Mouse (Mus musculus): ENCODE results near the gene Krtap3-2. TPM values are rescaled to one million over a fixed set of nuclear protein-coding genes. Genes with fewer than 3 reads are reported as not detected.

Gene Krtap3-2
- not detected for polyA plus RNA-seq (2014; fragmentation: Illumina TruSeq; extraction: RNeasy Lipid Tissue Mini Kit (QIAGEN cat#74804); ENCODE audit: low read depth, low replicate concordance)

DNA sequence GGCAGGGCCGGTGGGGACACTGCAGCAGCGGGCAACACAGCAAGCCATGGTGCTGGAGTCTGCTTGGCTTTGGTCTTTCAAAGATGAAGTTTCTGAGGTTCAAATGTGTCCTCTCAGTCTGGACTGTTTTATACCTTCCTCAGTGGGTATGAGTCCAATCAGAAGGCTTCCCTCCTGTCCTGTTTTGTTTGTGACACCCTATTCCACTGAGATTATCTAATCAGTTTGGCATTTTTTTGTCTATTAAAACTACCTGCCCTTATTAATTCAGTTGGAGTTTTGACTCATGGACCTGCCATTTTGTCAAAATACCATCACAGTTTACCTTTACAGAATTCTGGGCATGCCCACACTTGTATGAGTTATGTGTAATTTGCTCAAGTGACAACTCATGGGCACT, at the start of gene Krtap3-2:
TSS of gene Krtap3-2 (minus strand) at position 101 of the 400 bp plus-strand sequence.

DNA sequence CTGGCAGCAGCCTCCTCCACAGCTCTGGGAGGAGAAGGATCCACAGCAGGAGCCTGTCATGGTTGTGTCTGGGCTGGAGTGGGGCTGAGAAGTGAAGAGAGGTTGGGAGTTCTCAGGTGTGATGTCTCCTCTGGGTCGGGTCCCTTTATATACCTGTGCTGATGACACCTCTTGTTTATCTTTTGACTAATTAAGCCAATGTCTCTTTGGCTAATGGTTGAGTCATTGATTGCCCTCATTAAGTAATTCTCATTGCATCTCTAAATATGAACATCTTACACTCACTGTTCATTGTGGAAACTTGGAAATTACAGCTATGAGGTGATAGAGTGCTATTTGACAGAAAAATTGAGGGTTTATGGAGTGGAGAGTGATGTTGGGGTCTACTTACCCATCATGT, 46.6 kb upstream of the Krtap3-2 start, which contains the start of gene Gm11938:
TSS of gene Gm11938 (minus strand) at position 101 of the 400 bp plus-strand sequence.

DNA sequence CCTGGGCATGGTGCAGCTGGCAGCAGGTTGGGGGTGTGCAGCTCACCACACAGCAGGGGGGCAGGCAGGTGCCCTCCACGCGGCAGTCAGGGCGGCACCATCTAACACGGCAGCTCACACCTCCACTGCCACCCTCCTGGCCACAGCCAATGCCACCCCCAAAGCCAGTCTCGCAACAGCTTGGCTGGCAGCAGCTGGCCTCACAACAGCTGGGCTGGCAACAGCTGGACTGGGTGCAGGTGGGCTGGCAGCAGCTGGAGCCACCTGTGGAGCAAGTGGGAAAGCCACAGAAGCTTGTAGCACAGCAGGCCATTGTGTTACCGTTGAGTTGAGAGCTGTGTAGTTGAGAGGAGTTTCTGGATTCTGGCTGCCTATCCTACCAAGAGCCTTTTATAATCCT, 41.1 kb upstream of the Krtap3-2 start, which contains the start of gene Krtap9-3:
TSS of gene Krtap9-3 (minus strand) at position 364 of the 400 bp plus-strand sequence.

GRCm38 (mm10) chr11:99590981-99591380, 34.3 kb upstream of the Krtap3-2 start, which contains the start of gene Krtap1-3:
TSS of gene Krtap1-3 (minus strand) at chr11:99591339.

GRCm38 (mm10) chr11:99583245-99583704, 26.6 kb upstream of the Krtap3-2 start, which contains the start of gene Krtap1-4:
TSS of gene Krtap1-4 (minus strand) at chr11:99583654.

GRCm38 (mm10) chr11:99580636-99581035, 24.0 kb upstream of the Krtap3-2 start, which contains the start of gene Krtap1-5:
TSS of gene Krtap1-5 (minus strand) at chr11:99581016.

DNA sequence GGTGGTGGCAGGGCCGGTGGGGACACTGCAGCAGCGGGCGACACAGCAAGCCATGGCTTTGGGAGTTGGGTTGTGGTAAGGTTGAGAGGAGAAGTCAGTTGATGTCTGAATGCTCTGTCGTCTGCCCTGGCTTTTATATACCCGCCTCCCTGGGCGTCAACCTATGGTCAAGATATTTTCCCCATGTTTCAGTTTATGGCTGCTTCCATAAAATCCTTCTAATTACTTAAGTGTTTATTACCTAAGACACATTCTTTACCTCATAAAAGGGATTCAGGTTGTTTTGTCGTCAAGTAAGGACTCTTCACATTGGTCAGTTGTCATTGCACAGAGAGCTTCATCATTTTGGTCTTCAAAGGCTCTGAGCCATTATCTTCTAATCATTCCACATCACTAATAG, 9.9 kb upstream of the Krtap3-2 start, which contains the start of gene Krtap3-1:
TSS of gene Krtap3-1 (minus strand) at position 101 of the 400 bp plus-strand sequence.

DNA sequence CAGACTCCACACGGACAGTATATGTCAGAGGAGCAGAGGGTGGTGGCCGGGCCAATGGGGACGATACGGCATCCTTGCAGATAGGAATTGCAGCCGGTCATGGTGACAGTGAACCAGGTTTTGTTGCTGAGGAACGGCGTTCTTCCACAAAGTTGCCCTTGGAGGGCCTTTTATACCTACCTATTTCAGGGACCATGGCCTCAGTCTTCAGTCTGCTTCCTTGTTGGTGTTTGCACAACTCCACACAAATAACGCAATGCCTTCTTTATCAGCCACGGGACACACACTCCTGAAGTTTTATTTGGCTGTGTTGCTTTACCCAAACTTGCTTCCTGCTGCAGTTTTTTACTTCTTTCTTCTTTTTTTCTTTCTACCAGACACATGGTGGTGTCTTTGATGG, 2.7 kb upstream of the Krtap3-2 start, which contains the start of gene Gm11939:
TSS of gene Gm11939 (minus strand) at position 101 of the 400 bp plus-strand sequence.

GRCm38 (mm10) chr11:99550765-99551164, 5.9 kb downstream of the Krtap3-2 start, which contains the start of gene Krtap3-3:
TSS of gene Krtap3-3 (minus strand) at chr11:99550865.

GRCm38 (mm10) chr11:99521288-99521860, 35.3 kb downstream of the Krtap3-2 start, which contains the start of gene Krt39:
TSS of gene Krt39 (minus strand) at chr11:99521338.

Other genes starting within 250 kb of the Krtap3-2 start
- not detected for gene Krt25, start 233.9 kb downstream of the Krtap3-2 start, polyA plus RNA-seq (2014; fragmentation: Illumina TruSeq; extraction: RNeasy Lipid Tissue Mini Kit (QIAGEN cat#74804); ENCODE audit: low read depth, low replicate concordance)
- gene Krt26, start 218.9 kb downstream of the Krtap3-2 start, polyA plus RNA-seq (2014; fragmentation: Illumina TruSeq; extraction: RNeasy Lipid Tissue Mini Kit (QIAGEN cat#74804); ENCODE audit: low read depth, low replicate concordance) = not detected
- not detected for gene Krt27, start 205.7 kb downstream of the Krtap3-2 start, polyA plus RNA-seq (2014; fragmentation: Illumina TruSeq; extraction: RNeasy Lipid Tissue Mini Kit (QIAGEN cat#74804); ENCODE audit: low read depth, low replicate concordance)
- gene Krt28, start 181.9 kb downstream of the Krtap3-2 start, polyA plus RNA-seq (2014; fragmentation: Illumina TruSeq; extraction: RNeasy Lipid Tissue Mini Kit (QIAGEN cat#74804); ENCODE audit: low read depth, low replicate concordance) = not detected
- gene Krt10, start 167.5 kb downstream of the Krtap3-2 start, polyA plus RNA-seq (2014; fragmentation: Illumina TruSeq; extraction: RNeasy Lipid Tissue Mini Kit (QIAGEN cat#74804); ENCODE audit: low read depth, low replicate concordance) = 14.8 TPM
- not detected for gene Krt12, start 134.6 kb downstream of the Krtap3-2 start, polyA plus RNA-seq (2014; fragmentation: Illumina TruSeq; extraction: RNeasy Lipid Tissue Mini Kit (QIAGEN cat#74804); ENCODE audit: low read depth, low replicate concordance)
- not detected for gene Krt20, start 118.7 kb downstream of the Krtap3-2 start, polyA plus RNA-seq (2014; fragmentation: Illumina TruSeq; extraction: RNeasy Lipid Tissue Mini Kit (QIAGEN cat#74804); ENCODE audit: low read depth, low replicate concordance)
- not detected for gene Krt23, start 63.7 kb downstream of the Krtap3-2 start, polyA plus RNA-seq (2014; fragmentation: Illumina TruSeq; extraction: RNeasy Lipid Tissue Mini Kit (QIAGEN cat#74804); ENCODE audit: low read depth, low replicate concordance)
- gene Krt39, start 35.5 kb downstream of the Krtap3-2 start, polyA plus RNA-seq (2014; fragmentation: Illumina TruSeq; extraction: RNeasy Lipid Tissue Mini Kit (QIAGEN cat#74804); ENCODE audit: low read depth, low replicate concordance) = not detected
- gene Krt40, start 13.7 kb downstream of the Krtap3-2 start, polyA plus RNA-seq (2014; fragmentation: Illumina TruSeq; extraction: RNeasy Lipid Tissue Mini Kit (QIAGEN cat#74804); ENCODE audit: low read depth, low replicate concordance) = not detected
- not detected for gene Krtap3-3, start 6.0 kb downstream of the Krtap3-2 start, polyA plus RNA-seq (2014; fragmentation: Illumina TruSeq; extraction: RNeasy Lipid Tissue Mini Kit (QIAGEN cat#74804); ENCODE audit: low read depth, low replicate concordance)
- not detected for gene Gm11939, start 2.6 kb upstream of the Krtap3-2 start, polyA plus RNA-seq (2014; fragmentation: Illumina TruSeq; extraction: RNeasy Lipid Tissue Mini Kit (QIAGEN cat#74804); ENCODE audit: low read depth, low replicate concordance)
- gene Krtap3-1, start 9.8 kb upstream of the Krtap3-2 start, polyA plus RNA-seq (2014; fragmentation: Illumina TruSeq; extraction: RNeasy Lipid Tissue Mini Kit (QIAGEN cat#74804); ENCODE audit: low read depth, low replicate concordance) = not detected
- gene Krtap1-5, start 24.2 kb upstream of the Krtap3-2 start, polyA plus RNA-seq (2014; fragmentation: Illumina TruSeq; extraction: RNeasy Lipid Tissue Mini Kit (QIAGEN cat#74804); ENCODE audit: low read depth, low replicate concordance) = not detected
- gene Krtap1-4, start 26.8 kb upstream of the Krtap3-2 start, polyA plus RNA-seq (2014; fragmentation: Illumina TruSeq; extraction: RNeasy Lipid Tissue Mini Kit (QIAGEN cat#74804); ENCODE audit: low read depth, low replicate concordance) = not detected
- not detected for gene Krtap1-3, start 34.5 kb upstream of the Krtap3-2 start, polyA plus RNA-seq (2014; fragmentation: Illumina TruSeq; extraction: RNeasy Lipid Tissue Mini Kit (QIAGEN cat#74804); ENCODE audit: low read depth, low replicate concordance)
- not detected for gene Krtap9-3, start 41.3 kb upstream of the Krtap3-2 start, polyA plus RNA-seq (2014; fragmentation: Illumina TruSeq; extraction: RNeasy Lipid Tissue Mini Kit (QIAGEN cat#74804); ENCODE audit: low read depth, low replicate concordance)
- gene Gm11938, start 46.5 kb upstream of the Krtap3-2 start, polyA plus RNA-seq (2014; fragmentation: Illumina TruSeq; extraction: RNeasy Lipid Tissue Mini Kit (QIAGEN cat#74804); ENCODE audit: low read depth, low replicate concordance) = not detected
- gene Gm11937, start 53.3 kb upstream of the Krtap3-2 start, polyA plus RNA-seq (2014; fragmentation: Illumina TruSeq; extraction: RNeasy Lipid Tissue Mini Kit (QIAGEN cat#74804); ENCODE audit: low read depth, low replicate concordance) = not detected
- not detected for gene Krtap2-4, start 58.0 kb upstream of the Krtap3-2 start, polyA plus RNA-seq (2014; fragmentation: Illumina TruSeq; extraction: RNeasy Lipid Tissue Mini Kit (QIAGEN cat#74804); ENCODE audit: low read depth, low replicate concordance)
- not detected for gene Gm11562, start 63.6 kb upstream of the Krtap3-2 start, polyA plus RNA-seq (2014; fragmentation: Illumina TruSeq; extraction: RNeasy Lipid Tissue Mini Kit (QIAGEN cat#74804); ENCODE audit: low read depth, low replicate concordance)
- gene Krtap4-1, start 71.4 kb upstream of the Krtap3-2 start, polyA plus RNA-seq (2014; fragmentation: Illumina TruSeq; extraction: RNeasy Lipid Tissue Mini Kit (QIAGEN cat#74804); ENCODE audit: low read depth, low replicate concordance) = not detected
- not detected for gene Krtap4-2, start 78.2 kb upstream of the Krtap3-2 start, polyA plus RNA-seq (2014; fragmentation: Illumina TruSeq; extraction: RNeasy Lipid Tissue Mini Kit (QIAGEN cat#74804); ENCODE audit: low read depth, low replicate concordance)
- not detected for gene Krtap4-7, start 87.2 kb upstream of the Krtap3-2 start, polyA plus RNA-seq (2014; fragmentation: Illumina TruSeq; extraction: RNeasy Lipid Tissue Mini Kit (QIAGEN cat#74804); ENCODE audit: low read depth, low replicate concordance)
- gene Gm11555, start 93.4 kb upstream of the Krtap3-2 start, polyA plus RNA-seq (2014; fragmentation: Illumina TruSeq; extraction: RNeasy Lipid Tissue Mini Kit (QIAGEN cat#74804); ENCODE audit: low read depth, low replicate concordance) = not detected
- gene Gm11563, start 102.1 kb upstream of the Krtap3-2 start, polyA plus RNA-seq (2014; fragmentation: Illumina TruSeq; extraction: RNeasy Lipid Tissue Mini Kit (QIAGEN cat#74804); ENCODE audit: low read depth, low replicate concordance) = not detected
- gene Krtap4-6, start 109.1 kb upstream of the Krtap3-2 start, polyA plus RNA-seq (2014; fragmentation: Illumina TruSeq; extraction: RNeasy Lipid Tissue Mini Kit (QIAGEN cat#74804); ENCODE audit: low read depth, low replicate concordance) = not detected
- gene Gm14190, start 133.9 kb upstream of the Krtap3-2 start, polyA plus RNA-seq (2014; fragmentation: Illumina TruSeq; extraction: RNeasy Lipid Tissue Mini Kit (QIAGEN cat#74804); ENCODE audit: low read depth, low replicate concordance) = not detected
- not detected for gene Gm14180, start 177.4 kb upstream of the Krtap3-2 start, polyA plus RNA-seq (2014; fragmentation: Illumina TruSeq; extraction: RNeasy Lipid Tissue Mini Kit (QIAGEN cat#74804); ENCODE audit: low read depth, low replicate concordance)
- gene Gm11595, start 216.1 kb upstream of the Krtap3-2 start, polyA plus RNA-seq (2014; fragmentation: Illumina TruSeq; extraction: RNeasy Lipid Tissue Mini Kit (QIAGEN cat#74804); ENCODE audit: low read depth, low replicate concordance) = not detected
- gene Krtap4-8, start 223.9 kb upstream of the Krtap3-2 start, polyA plus RNA-seq (2014; fragmentation: Illumina TruSeq; extraction: RNeasy Lipid Tissue Mini Kit (QIAGEN cat#74804); ENCODE audit: low read depth, low replicate concordance) = not detected
- gene Krtap4-9, start 228.3 kb upstream of the Krtap3-2 start, polyA plus RNA-seq (2014; fragmentation: Illumina TruSeq; extraction: RNeasy Lipid Tissue Mini Kit (QIAGEN cat#74804); ENCODE audit: low read depth, low replicate concordance) = not detected
- gene Gm11596, start 236.6 kb upstream of the Krtap3-2 start, polyA plus RNA-seq (2014; fragmentation: Illumina TruSeq; extraction: RNeasy Lipid Tissue Mini Kit (QIAGEN cat#74804); ENCODE audit: low read depth, low replicate concordance) = not detected
- not detected for gene Gm11569, start 242.1 kb upstream of the Krtap3-2 start, polyA plus RNA-seq (2014; fragmentation: Illumina TruSeq; extraction: RNeasy Lipid Tissue Mini Kit (QIAGEN cat#74804); ENCODE audit: low read depth, low replicate concordance)
- gene Gm11554, start 247.6 kb upstream of the Krtap3-2 start, polyA plus RNA-seq (2014; fragmentation: Illumina TruSeq; extraction: RNeasy Lipid Tissue Mini Kit (QIAGEN cat#74804); ENCODE audit: low read depth, low replicate concordance) = not detected

All from adrenal gland, adult 10 weeks (tissue).